Mouse (Mus musculus) ES-E14 (cell line): ENCODE measurements around the gene Hnrnpll.

Source experiments
- CHD2 ChIP-seq: IDR thresholded peaks from 2 replicates; pipeline ENCODE4 v1.6.1; 2014; ENCODE audit warnings: mild to moderate bottlenecking, low read depth, low read length, inconsistent platforms
- HCFC1 ChIP-seq: IDR thresholded peaks from 2 replicates; pipeline ENCODE4 v1.6.1; 2012; ENCODE audit warnings: low read length, inconsistent platforms, borderline replicate concordance; ENCODE audit not compliant: insufficient read depth
- MAFK ChIP-seq: IDR thresholded peaks from 2 replicates; pipeline ENCODE4 v1.6.1; 2014; ENCODE audit warnings: mild to moderate bottlenecking, low read depth, low read length, inconsistent platforms; ENCODE audit not compliant: insufficient read depth
- ZC3H11A ChIP-seq: IDR thresholded peaks from 2 replicates; pipeline ENCODE4 v1.6.1; 2012; ENCODE audit warnings: low read depth, mild to moderate bottlenecking, inconsistent platforms, low read length, borderline replicate concordance
- ZNF384 ChIP-seq: IDR thresholded peaks from 2 replicates; pipeline ENCODE4 v1.6.1; 2012; ENCODE audit warnings: low read depth, low read length, inconsistent platforms

DNA sequence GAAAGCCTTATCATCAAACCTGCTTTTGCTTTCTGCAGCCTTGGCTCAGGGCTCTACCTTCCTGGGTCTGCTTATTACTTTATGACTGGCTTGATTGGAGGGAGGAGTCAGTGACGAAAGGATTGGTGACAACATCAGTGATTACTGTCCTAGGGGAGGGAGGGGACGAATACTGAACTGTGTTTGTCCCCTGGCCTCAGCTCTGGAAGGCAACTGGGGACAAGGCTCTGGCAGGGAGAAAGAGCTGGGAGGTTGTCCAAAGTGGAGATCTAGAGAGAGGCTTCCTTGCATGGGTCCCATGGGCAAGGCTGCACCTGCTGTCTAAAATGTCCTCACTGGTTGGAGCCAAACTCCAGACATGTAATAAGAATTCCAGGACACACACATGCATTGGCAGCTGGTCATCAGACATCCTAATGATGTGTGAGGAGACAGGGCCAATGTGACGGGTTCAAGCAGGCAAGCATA lies 59.7 kb downstream of the Hnrnpll start:
- TF ChIP-seq CHD2 (no peak), ZNF384 (no peak), MAFK (no peak), HCFC1 (no peak), ZC3H11A (no peak)
